Mouse (Mus musculus): ENCODE data around the gene Cfap44.

- TF ChIP-seq CTCF (conservative IDR thresholded peaks at IDR 0.05; ENCODE audit: low read length) (no peak), POU5F1 (IDR thresholded peaks at IDR 0.05; ENCODE audit: borderline replicate concordance, low read length) (no peak), NANOG (IDR thresholded peaks at IDR 0.05; ENCODE audit: borderline replicate concordance, low read length) (no peak)
Observed at GRCm38 (mm10) chr16:44410176-44410575, 15.6 kb downstream of the Cfap44 start.
